Comparison of ENCODE assay signal across 9 mouse cellular contexts in genomic region chr16:30155486-30156246, GRCm38 (mm10).
DNase-seq lines count a peak whose midpoint lies in the region; ATAC-seq and TF ChIP-seq lines count a peak whose summit lies in the region.
"Had no signal": no experiment of that assay in that cellular context is flagged by ENCODE, and none has a peak within 500 bp of the region (broad histone marks: within the 10 kb centered on the region; RNA-seq: fewer than 3 reads in every experiment).

No protein-coding gene starts in this region.

- peak overlapping the region; percentile 88 for H3K27ac ChIP-seq in spleen, adult 2 months (ENCODE audit: insufficient read depth, low read length)
- peak overlapping the region; percentile 13; the same call in 1 of the 2 replicates for H3K27ac ChIP-seq in forebrain, embryonic 16.5 days (ENCODE audit: low read length)
- H3K27ac ChIP-seq in midbrain, embryonic 10.5 days (replicated peaks): peak overlapping the region; percentile 58
- H3K27ac ChIP-seq in stomach, postnatal 0 days (replicated peaks): no peak overlapping the region
- H3K27ac ChIP-seq in heart, embryonic 11.5 days (ENCODE audit: low read depth, low read length): no peak overlapping the region
- no peak overlapping the region for H3K27ac ChIP-seq in kidney, adult 2 months (ENCODE audit: insufficient read depth, low read depth, low read length)

- no peak for TF ChIP-seq CTCF in spleen, adult 2 months (IDR thresholded peaks at IDR 0.05; ENCODE audit: extremely low read depth, insufficient read depth, insufficient read length, insufficient replicate concordance)
- no peak for TF ChIP-seq CTCF in stomach, postnatal 0 days (IDR thresholded peaks at IDR 0.05; ENCODE audit: low read depth)
- TF ChIP-seq CTCF in kidney, adult 2 months (conservative IDR thresholded peaks at IDR 0.05; ENCODE audit: insufficient read depth, insufficient read length, low read depth, low read length): no peak

- no peak overlapping the region for H3K4me2 ChIP-seq in forebrain, embryonic 16.5 days (ENCODE audit: low read length)
- no peak overlapping the region for H3K4me2 ChIP-seq in stomach, postnatal 0 days (replicated peaks; ENCODE audit: low read depth)
- H3K4me2 ChIP-seq in heart, embryonic 11.5 days: no peak overlapping the region

- H3K36me3 ChIP-seq in spleen, adult 2 months (ENCODE audit: control insufficient read depth, insufficient read depth, low read length): no peaks in the 10 kb centered on the region
- H3K36me3 ChIP-seq in forebrain, embryonic 16.5 days (ENCODE audit: control insufficient read depth, insufficient read depth): no peaks in the 10 kb centered on the region
- H3K36me3 ChIP-seq in midbrain, embryonic 10.5 days: no peaks in the 10 kb centered on the region
- H3K36me3 ChIP-seq in stomach, postnatal 0 days (ENCODE audit: control insufficient read depth, insufficient read depth, low read length): no peaks in the 10 kb centered on the region
- no peaks in the 10 kb centered on the region for H3K36me3 ChIP-seq in heart, embryonic 11.5 days (ENCODE audit: control insufficient read depth, insufficient read depth, low read length)
- no peaks in the 10 kb centered on the region for H3K36me3 ChIP-seq in kidney, adult 2 months (ENCODE audit: control insufficient read depth, insufficient read depth, low read length)
- H3K36me3 ChIP-seq: G1E had no signal

- ATAC-seq in forebrain, embryonic 16.5 days: peak; percentile 88
- ATAC-seq in stomach, postnatal 0 days (ENCODE audit: low FRiP score, low TSS enrichment): 0 out of 2 replicates have a peak, but pooled peaks have one; percentile 10
- ATAC-seq in heart, embryonic 11.5 days (replicated peaks; ENCODE audit: insufficient number of reproducible peaks, low FRiP score, low TSS enrichment): no peak

- no peaks in the 10 kb centered on the region for H3K27me3 ChIP-seq in spleen, adult 2 months (ENCODE audit: control insufficient read depth, insufficient read depth, low read length)
- H3K27me3 ChIP-seq in forebrain, embryonic 16.5 days (replicated peaks; ENCODE audit: control insufficient read depth, insufficient read depth, low read length): no peaks in the 10 kb centered on the region
- peaks cover 48% of the 10 kb centered on the region for H3K27me3 ChIP-seq in midbrain, embryonic 10.5 days (ENCODE audit: low read depth, poor library complexity, severe bottlenecking)
- no peaks in the 10 kb centered on the region for H3K27me3 ChIP-seq in stomach, postnatal 0 days (ENCODE audit: control insufficient read depth, insufficient read depth, low read length)
- H3K27me3 ChIP-seq in heart, embryonic 11.5 days (ENCODE audit: control insufficient read depth, insufficient read depth, low read length): no peaks in the 10 kb centered on the region
- H3K27me3 ChIP-seq in kidney, adult 2 months (replicated peaks; ENCODE audit: control insufficient read depth, insufficient read depth, low read length): no peaks in the 10 kb centered on the region

- no peaks in the 10 kb centered on the region for H3K9me3 ChIP-seq in forebrain, embryonic 16.5 days (ENCODE audit: control insufficient read depth, low read length)
- no peaks in the 10 kb centered on the region for H3K9me3 ChIP-seq in midbrain, embryonic 10.5 days (replicated peaks)
- H3K9me3 ChIP-seq in stomach, postnatal 0 days (ENCODE audit: control insufficient read depth, low read length): no peaks in the 10 kb centered on the region
- H3K9me3 ChIP-seq in heart, embryonic 11.5 days (replicated peaks; ENCODE audit: control insufficient read depth, low read length): no peaks in the 10 kb centered on the region
- H3K9me3 ChIP-seq: G1E had no signal

- H3K9ac ChIP-seq in forebrain, embryonic 16.5 days (replicated peaks; ENCODE audit: low read depth, low read length): no peak overlapping the region
- H3K9ac ChIP-seq in stomach, postnatal 0 days (ENCODE audit: low read length): no peak overlapping the region
- no peak overlapping the region for H3K9ac ChIP-seq in heart, embryonic 11.5 days (ENCODE audit: low read depth, low read length)

- no peak for DNase-seq in spleen, adult 2 months (ENCODE audit: low read depth in 1 of 2, low spot score in 2 of 2)
- no peak for DNase-seq in spleen, postnatal 4 days (ENCODE audit: low spot score in 2 of 2)
- DNase-seq in midbrain, embryonic 10.5 days (ENCODE audit: low spot score): peak; percentile 43
- no peak for DNase-seq in stomach, postnatal 0 days (ENCODE audit: low spot score)
- DNase-seq in kidney, adult 2 months: no peak
- no peak for DNase-seq in kidney, adult 9 months

- no peak for TF ChIP-seq POLR2A in spleen, adult 2 months (IDR thresholded peaks at IDR 0.05; ENCODE audit: low read depth, low read length)
- no peak for TF ChIP-seq POLR2A in kidney, adult 2 months (IDR thresholded peaks at IDR 0.05; ENCODE audit: low read depth, low read length)

- H3K4me1 ChIP-seq in spleen, adult 2 months (ENCODE audit: control insufficient read depth, insufficient read depth, insufficient read length): peaks cover 18% of the 10 kb centered on the region; the same call in 1 of the 2 replicates
- peaks cover 11% of the 10 kb centered on the region for H3K4me1 ChIP-seq in forebrain, embryonic 16.5 days (replicated peaks; ENCODE audit: control insufficient read depth, insufficient read depth, low read length)
- H3K4me1 ChIP-seq in midbrain, embryonic 10.5 days: peaks cover 30% of the 10 kb centered on the region
- H3K4me1 ChIP-seq in stomach, postnatal 0 days (replicated peaks; ENCODE audit: control insufficient read depth, insufficient read depth): no peaks in the 10 kb centered on the region
- no peaks in the 10 kb centered on the region; the same call in 1 of the 2 replicates for H3K4me1 ChIP-seq in heart, embryonic 11.5 days (ENCODE audit: control insufficient read depth, insufficient read depth, low read length)
- H3K4me1 ChIP-seq in kidney, adult 2 months (ENCODE audit: control insufficient read depth, insufficient read depth, low read length): no peaks in the 10 kb centered on the region

- WGBS in spleen, adult 2 months: 70% methylated on average over 6 of the region's 6 CpGs
- WGBS in forebrain, embryonic 16.5 days: 24% methylated on average over 6 of the region's 6 CpGs
- 7% methylated on average over 6 of the region's 6 CpGs for WGBS in midbrain, embryonic 10.5 days
- WGBS in stomach, postnatal 0 days: 32% methylated on average over 6 of the region's 6 CpGs
- 16% methylated on average over 6 of the region's 6 CpGs for WGBS in heart, embryonic 11.5 days (ENCODE audit: insufficient replicate concordance)
- 64% methylated on average over 6 of the region's 6 CpGs for WGBS in kidney, adult 2 months

- no peak for TF ChIP-seq EP300 in stomach, postnatal 0 days (optimal IDR thresholded peaks at IDR 0.05)

- H3K4me3 ChIP-seq in spleen, adult 2 months (ENCODE audit: extremely low read depth, insufficient read depth, insufficient read length): no peak overlapping the region
- no peak overlapping the region for H3K4me3 ChIP-seq in forebrain, embryonic 16.5 days (replicated peaks; ENCODE audit: low read length)
- H3K4me3 ChIP-seq in midbrain, embryonic 10.5 days: peak overlapping the region; percentile 11; the same call in 1 of the 2 replicates
- no peak overlapping the region for H3K4me3 ChIP-seq in stomach, postnatal 0 days (ENCODE audit: low read depth, low read length)
- H3K4me3 ChIP-seq in heart, embryonic 11.5 days (ENCODE audit: low read depth, low read length): no peak overlapping the region
- no peak overlapping the region for H3K4me3 ChIP-seq in kidney, adult 2 months (ENCODE audit: insufficient read depth, low read depth, low read length)

Comparison
In these comparisons a context has a peak if more than half of its experiments do, and no peak if none do; other contexts are left out.
1. H3K27ac ChIP-seq: peak in spleen, adult 2 months (single experiment), forebrain, embryonic 16.5 days (single experiment) and midbrain, embryonic 10.5 days (single experiment); none in stomach, postnatal 0 days (single experiment), heart, embryonic 11.5 days (single experiment) and kidney, adult 2 months (single experiment).